Mouse (Mus musculus) thymus, postnatal 10 days (tissue): ENCODE measurements around the gene Npcd.

Experiments
- DNase-seq, 2 experiments: peaks; one replicate each; pipeline ENCODE4 v3.0.0; 2021; ENCODE audit warnings: low spot score in 2 of 2

Gene Npcd

DNA sequence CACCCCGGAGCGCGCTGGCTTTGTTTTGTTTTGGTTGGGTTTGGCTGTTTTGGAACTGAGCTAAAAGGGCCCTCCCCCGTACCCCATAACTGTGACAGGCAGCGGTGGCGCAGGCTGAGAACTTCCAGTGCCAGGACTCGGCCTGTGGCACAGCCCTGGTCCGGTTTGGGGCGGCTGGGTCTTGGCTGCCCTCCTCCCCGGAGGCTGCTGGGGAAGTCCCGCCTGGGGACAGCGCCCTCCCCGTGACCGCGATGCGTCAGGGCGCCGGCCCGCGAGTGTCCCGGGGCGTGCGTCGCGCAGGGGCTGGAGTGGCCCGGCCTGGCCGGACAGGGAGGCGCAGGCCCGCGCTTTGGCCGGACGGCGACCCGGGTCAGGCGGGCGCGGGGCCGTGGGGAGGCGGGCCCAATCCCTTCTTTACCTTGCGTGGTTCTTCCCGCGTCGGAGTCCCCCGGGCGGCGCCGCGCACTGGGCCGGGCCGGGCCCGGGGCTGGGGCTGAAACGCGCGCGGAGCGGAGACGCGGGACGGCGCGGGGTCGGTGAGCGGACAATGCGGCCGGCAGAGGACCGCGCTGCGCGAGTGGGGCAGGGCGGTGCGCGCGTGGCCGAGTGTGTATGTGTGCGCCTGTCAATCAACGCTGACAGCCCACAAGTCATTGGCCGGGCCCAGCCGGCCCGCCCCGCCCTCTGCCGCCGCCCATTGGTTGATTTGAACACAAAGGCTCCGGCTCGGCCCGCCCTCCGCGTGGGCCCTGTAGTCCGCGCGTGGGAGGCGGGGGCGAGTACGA is 91.9 kb downstream of the Npcd start, which contains the start of gene Sun2:
Gene Sun2 (minus strand): TSS at position 616 of the 785 bp plus-strand sequence.
- peak; percentile 90 to 93 for DNase-seq

DNA sequence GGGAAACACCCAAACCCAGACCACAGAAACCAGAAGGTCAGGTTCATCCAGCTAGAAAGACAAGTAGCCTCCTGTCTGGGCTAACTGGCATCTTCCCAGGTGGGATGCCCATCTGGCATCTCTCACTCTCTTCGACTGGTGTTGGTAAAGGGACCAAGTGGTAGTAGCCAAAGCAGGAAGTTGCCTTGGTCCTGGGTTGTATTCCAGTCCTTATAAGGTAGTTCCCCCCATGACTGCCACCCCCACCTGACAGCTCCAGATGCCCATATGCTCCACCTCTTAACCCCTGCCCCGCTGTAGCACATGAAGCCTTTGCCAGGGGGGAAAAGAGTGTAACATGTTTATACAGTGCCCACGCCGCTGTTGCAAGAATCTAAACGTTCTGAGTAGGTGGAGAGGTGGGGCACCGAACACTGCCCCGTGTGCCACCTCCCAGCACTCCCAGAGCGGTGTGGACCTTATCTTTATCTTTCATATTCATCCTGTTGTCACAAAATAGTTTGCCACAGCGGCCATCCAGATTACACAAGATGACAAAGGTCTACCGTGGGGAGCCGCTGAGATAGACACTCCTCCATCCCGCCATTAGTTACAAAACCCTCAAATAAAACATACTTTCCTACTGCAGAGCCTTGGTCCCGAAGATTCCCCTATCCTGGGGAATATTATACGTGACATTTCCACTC is 92.7 kb downstream of the Npcd start:
- DNase-seq: peak; percentile 48 to 53

DNA sequence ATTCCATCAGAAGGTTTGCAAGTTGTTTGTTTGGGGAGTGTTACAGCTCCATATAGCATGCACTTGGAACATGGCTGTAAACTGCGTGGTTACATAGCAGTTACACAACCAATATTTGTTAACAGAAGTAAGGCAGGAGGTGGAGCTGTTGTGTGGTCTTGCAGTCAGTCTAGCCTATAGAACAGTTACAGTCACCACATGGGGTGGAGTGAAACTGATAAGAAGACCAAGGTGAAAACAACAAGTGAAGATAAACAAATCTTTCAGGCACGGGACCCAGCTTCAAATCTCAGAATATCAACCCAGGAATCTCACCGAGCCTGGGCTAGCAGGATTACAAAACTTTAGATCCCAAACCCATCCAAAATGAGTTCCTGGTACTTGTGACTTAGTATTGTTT is 93.3 kb downstream of the Npcd start:
- no peak for DNase-seq
